Mouse (Mus musculus) lung, postnatal 14 days (tissue): ENCODE measurements at regions not wholly inside any gene's neighbourhood (a gene's known extent, or its start where the extent isn't known, plus 50 kb on each side); places are given as distances from the start of the nearest gene placed in this dataset.

Experiments used
- DNase-seq: peaks from one replicate; pipeline ENCODE4 v3.0.0; 2021

DNA sequence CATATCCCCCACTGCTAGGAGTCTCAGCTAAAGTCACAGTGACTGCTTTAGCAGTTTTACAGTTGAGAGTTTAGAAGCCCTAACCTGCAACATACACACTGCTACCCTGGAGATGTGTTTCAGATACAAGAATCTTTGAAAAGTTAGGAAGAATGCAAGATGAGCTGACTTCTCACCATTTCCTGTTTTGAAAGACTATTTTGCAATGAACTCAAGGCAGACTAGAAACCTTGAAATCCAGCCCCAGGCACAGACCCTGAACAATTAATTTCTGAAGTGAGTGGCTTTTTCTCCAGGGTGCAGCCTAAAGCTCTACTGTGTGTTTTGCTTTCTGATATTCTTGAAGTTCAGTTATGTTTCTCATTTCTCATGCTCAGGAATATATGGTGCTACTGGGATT is 440.6 kb downstream of the Nebl start:
- DNase-seq, result no peak

GRCm38 (mm10) chr2:17287598-17287997 is 443.7 kb downstream of the Nebl start:
- peak; percentile 31 for DNase-seq

DNA sequence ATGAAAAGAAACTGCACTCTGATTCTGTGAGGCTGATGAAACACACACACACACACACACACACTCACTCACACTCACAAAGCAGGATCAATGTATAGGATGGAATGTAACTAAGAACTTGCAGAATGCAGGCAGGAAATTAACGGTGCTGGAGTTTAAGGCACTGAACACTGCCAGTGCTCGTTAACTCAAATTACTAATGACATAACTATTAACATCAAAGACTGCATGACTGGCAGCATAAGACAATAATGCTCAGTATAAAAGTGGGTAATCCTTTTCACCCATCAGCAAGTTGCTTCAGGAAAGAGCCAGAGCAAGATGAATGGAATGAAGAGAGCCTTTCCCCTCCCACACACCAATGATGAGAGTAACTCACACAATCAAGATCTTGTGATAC is 481.3 kb downstream of the Nebl start:
- DNase-seq, result no peak

DNA sequence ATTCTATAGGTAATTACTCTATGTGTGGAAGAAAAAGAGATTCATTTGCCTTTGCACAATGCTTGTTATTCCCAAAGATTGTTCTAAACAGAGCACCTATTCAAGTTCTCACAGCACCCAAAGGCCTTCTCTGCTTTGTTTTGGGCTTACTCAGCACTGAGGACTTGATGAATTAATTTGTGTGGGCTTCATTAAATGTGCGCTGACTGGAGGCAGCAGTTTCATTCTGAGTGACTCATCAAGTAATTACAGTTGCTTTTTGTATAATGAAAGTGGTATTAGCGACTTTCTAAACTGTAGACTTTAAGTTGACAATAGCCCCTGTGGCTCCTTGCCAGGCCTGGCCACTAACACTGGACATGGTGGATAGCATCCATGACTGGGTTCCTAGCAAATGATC is 485.4 kb downstream of the Nebl start:
- no peak for DNase-seq

GRCm38 (mm10) chr2:17215607-17216006 is 515.7 kb downstream of the Nebl start:
- no peak for DNase-seq

GRCm38 (mm10) chr2:17214881-17215280 is 516.4 kb downstream of the Nebl start:
- DNase-seq, result no peak

GRCm38 (mm10) chr2:17212566-17212965 is 518.7 kb downstream of the Nebl start:
- DNase-seq, result no peak

DNA sequence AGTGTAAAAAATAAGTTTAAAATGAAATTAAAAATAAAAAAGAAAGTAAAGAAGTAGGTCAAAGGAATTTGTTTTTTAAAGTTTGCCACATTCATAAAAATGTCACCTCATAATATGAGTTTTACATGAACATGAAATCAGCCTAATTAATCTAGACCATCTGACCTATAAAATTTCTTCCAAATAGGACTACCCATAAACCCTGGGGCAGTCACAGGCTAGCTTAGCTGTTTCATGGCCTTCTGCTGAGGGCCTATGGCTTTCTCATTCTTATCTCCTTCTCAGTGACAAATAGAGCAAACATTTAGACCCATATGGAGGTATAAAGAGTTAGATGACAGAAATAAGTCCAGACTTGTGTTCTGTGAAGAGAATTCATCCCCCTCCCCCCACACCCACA is 520.2 kb downstream of the Nebl start:
- no peak for DNase-seq

DNA sequence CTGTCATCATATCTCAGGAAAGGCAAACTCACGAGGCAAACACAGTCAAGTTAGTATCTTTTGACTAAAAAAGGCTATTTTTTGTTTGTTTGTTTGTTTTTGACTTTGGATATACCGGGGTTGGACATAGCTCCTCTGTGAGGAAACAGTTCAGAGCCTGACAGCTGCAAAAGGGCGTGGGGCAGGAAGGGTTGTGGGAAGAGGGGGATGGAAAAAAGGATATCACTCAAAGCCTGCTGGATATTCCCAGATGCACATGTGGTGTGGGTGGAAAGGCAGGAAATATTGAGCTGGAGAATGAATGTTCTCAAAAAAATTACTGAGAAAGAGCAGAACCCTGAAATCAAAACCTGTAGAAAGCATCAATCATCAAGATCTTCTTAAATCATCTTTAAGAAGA is 537.7 kb downstream of the Nebl start:
- no peak for DNase-seq

DNA sequence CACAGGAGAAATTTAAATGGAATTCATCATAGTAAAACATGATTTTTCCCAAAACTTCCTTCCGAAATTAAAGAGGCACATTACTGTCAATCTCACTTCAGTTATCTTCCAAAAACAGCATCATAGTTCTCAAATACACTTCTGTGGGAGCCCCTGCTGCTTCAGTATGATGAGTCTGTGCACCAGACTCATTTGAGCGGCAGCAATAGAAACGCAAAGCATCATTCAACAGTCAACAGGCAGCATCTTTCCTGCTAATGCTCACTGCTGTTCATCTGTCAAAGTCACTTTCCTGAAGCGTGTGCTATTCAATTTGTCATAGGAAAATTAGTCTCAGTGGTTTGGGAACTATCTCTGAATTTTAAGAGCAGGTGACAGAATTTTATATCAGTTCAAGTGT is 542.1 kb downstream of the Nebl start:
- no peak for DNase-seq

DNA sequence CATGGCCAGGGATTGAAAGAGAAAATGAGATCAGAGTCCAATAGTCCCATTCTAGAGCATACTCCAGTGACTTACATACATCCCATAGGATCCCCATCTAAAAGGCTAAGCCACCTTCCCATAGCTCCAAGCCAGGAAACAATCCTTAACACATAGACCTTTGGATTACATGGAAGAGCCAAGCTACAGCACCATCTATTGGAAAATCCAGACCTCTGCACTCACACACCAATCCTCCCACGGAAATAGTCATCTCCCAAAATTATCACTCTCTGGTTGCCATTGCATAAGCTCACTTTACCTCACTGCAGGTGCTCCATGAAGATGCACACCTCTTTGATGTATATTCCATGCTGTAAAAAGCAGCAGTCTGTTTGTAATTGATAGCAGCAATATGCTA is 543.4 kb downstream of the Nebl start:
- DNase-seq, result no peak

GRCm38 (mm10) chr2:17183696-17184095 is 547.6 kb downstream of the Nebl start:
- DNase-seq, result no peak

- no peak for DNase-seq
These were observed 549.7 kb downstream of the Nebl start for GRCm38 (mm10) chr2:17181597-17181996.

- no peak for DNase-seq
These were observed 562.4 kb downstream of the Nebl start for GRCm38 (mm10) chr2:17168896-17169295.

DNA sequence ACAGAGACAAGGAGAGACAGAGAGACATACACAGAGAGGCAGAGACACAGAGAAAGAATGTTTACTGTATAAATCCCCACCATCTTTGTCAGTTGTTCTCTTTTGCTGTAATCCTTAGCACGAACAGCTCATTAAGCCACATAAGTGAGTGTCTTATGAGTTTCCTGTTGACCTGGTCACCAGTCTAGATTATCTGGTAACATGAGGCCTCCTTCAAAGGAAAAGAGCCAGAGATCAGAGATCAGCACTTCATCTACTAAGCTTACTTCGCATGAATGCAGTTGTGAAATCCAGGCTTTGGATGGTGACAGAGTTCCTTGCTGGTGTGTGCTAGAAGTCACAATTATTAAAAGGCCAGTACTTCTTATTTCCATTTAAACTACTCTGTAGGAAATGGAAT is 566.2 kb downstream of the Nebl start:
- DNase-seq, result no peak

DNA sequence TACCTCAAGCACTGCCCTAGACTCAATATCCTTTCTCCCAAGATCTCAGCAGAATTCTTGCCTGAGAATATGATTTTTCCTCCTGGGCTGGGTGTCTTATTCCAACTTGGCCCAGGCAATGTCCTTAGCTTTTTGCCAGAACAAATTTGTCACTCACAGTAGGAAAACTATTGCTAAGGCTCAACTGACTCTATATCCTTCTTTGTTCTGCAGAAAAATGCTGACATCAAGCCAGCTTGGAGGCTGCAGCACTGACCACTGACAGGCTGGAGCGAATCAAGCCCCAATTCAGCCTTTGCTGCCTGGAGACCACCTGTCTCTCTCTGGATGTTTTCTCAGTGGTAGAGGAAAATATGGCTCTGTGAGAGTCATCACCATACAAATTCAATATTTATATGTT is 572.8 kb downstream of the Nebl start:
- peak; percentile 9 for DNase-seq

GRCm38 (mm10) chr2:17157336-17157735 is 573.9 kb downstream of the Nebl start:
- DNase-seq, result no peak

- no peak for DNase-seq
These were observed 575.7 kb downstream of the Nebl start for GRCm38 (mm10) chr2:17155596-17155995.

DNA sequence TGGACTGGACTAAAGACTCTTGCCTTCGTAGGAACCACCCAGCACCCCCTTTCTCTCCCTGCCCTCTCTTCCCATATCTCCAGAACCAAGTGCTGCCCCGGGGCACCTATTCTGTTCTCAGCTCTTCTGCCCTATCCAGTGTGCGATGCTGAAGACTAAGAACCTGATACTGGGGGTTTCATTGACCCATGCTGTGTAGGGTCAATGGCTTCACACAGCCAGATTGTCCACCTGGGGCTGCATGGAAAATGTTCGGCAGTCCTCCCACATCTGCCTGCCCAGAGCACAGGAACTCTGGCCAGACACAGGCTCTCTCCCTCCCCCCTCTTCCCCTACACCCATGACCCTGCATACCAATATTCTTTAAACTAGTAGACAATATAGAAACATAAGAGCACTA is 607.6 kb downstream of the Nebl start:
- no peak for DNase-seq

DNA sequence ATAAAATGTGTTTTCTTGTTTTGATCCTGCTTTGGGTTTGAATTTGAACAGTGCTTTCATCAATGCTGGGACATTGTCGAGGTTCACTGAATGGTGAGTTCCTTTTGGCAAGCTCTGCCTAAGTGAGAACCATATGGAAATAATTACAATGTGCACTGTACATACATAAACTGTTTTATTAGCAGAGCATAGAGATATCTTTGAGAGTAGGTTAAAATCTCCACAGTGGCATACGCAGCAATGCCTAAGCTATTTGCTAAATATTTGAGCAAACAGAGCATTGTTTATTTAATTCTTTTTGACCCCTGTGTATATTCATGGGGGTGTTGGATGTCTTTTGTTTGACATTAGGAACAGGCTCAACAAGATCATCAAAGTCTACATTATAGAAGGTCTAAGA is 614.0 kb downstream of the Nebl start:
- no peak for DNase-seq

GRCm38 (mm10) chr2:17111177-17111576 is 620.1 kb downstream of the Nebl start:
- no peak for DNase-seq

GRCm38 (mm10) chr2:17101161-17101560 is 630.1 kb downstream of the Nebl start:
- no peak for DNase-seq

- DNase-seq, result no peak
These were observed 633.7 kb downstream of the Nebl start for GRCm38 (mm10) chr2:17097546-17097945.

GRCm38 (mm10) chr2:17091454-17091853 is 639.8 kb downstream of the Nebl start:
- no peak for DNase-seq

GRCm38 (mm10) chr2:17081266-17081665 is 650.0 kb downstream of the Nebl start:
- DNase-seq, result no peak
